Mouse (Mus musculus): ENCODE data around the gene Tmem221. TPM values are rescaled to one million over a fixed set of nuclear protein-coding genes. Genes with fewer than 3 reads are reported as not detected.

The Tmem221 gene
- polyA plus RNA-seq (2015; fragmentation: Illumina TruSeq; extraction: RNeasy Lipid Tissue Mini Kit (QIAGEN cat#74804); ENCODE audit: insufficient read depth, low read depth, low replicate concordance) = 3.8 TPM

GRCm38 (mm10) chr8:71558071-71558957 is at the start of gene Tmem221:
Gene Tmem221 (minus strand): TSS chr8:71558871.

GRCm38 (mm10) chr8:71597451-71597850 is 38.8 kb upstream of the Tmem221 start, which contains the start of gene Fam129c:
Gene Fam129c (plus strand): TSS chr8:71597648.

GRCm38 (mm10) chr8:71591471-71592373 is 33.1 kb upstream of the Tmem221 start, which contains the start of gene Pgls:
Gene Pgls (plus strand): TSS chr8:71592176.

GRCm38 (mm10) chr8:71568387-71568937 is 9.8 kb upstream of the Tmem221 start, which contains the start of gene Slc27a1:
Gene Slc27a1 (plus strand): TSS chr8:71568882.

GRCm38 (mm10) chr8:71566501-71566900 is 7.8 kb upstream of the Tmem221 start, which contains the start of gene Nxnl1:
Gene Nxnl1 (minus strand): TSS chr8:71566601.

GRCm38 (mm10) chr8:71542632-71543343 is 15.9 kb downstream of the Tmem221 start, which contains the start of gene Mvb12a:
Gene Mvb12a (plus strand): TSS chr8:71542922.

GRCm38 (mm10) chr8:71537028-71537867 is 21.4 kb downstream of the Tmem221 start, which contains the start of gene Bst2:
Gene Bst2 (minus strand): TSS chr8:71537456.

GRCm38 (mm10) chr8:71525226-71526050 is 33.2 kb downstream of the Tmem221 start, which contains the start of gene Ccdc194:
Gene Ccdc194 (minus strand): TSS chr8:71525711.

GRCm38 (mm10) chr8:71511644-71512043 is 47.0 kb downstream of the Tmem221 start, which contains the start of gene Plvap:
Gene Plvap (minus strand): TSS chr8:71511752.

Other genes starting within 250 kb of the Tmem221 start
- 66.0 TPM for gene Use1, start 192.0 kb downstream of the Tmem221 start, polyA plus RNA-seq (2015; fragmentation: Illumina TruSeq; extraction: RNeasy Lipid Tissue Mini Kit (QIAGEN cat#74804); ENCODE audit: insufficient read depth, low read depth, low replicate concordance)
- gene Ocel1, start 187.6 kb downstream of the Tmem221 start, polyA plus RNA-seq (2015; fragmentation: Illumina TruSeq; extraction: RNeasy Lipid Tissue Mini Kit (QIAGEN cat#74804); ENCODE audit: insufficient read depth, low read depth, low replicate concordance) = 4.2 TPM
- gene Nr2f6, start 176.9 kb downstream of the Tmem221 start, polyA plus RNA-seq (2015; fragmentation: Illumina TruSeq; extraction: RNeasy Lipid Tissue Mini Kit (QIAGEN cat#74804); ENCODE audit: insufficient read depth, low read depth, low replicate concordance) = 19.9 TPM
- 21.8 TPM for gene Ushbp1, start 163.1 kb downstream of the Tmem221 start, polyA plus RNA-seq (2015; fragmentation: Illumina TruSeq; extraction: RNeasy Lipid Tissue Mini Kit (QIAGEN cat#74804); ENCODE audit: insufficient read depth, low read depth, low replicate concordance)
- gene Babam1, start 162.0 kb downstream of the Tmem221 start, polyA plus RNA-seq (2015; fragmentation: Illumina TruSeq; extraction: RNeasy Lipid Tissue Mini Kit (QIAGEN cat#74804); ENCODE audit: insufficient read depth, low read depth, low replicate concordance) = 24.6 TPM
- not detected for gene Ankle1, start 152.9 kb downstream of the Tmem221 start, polyA plus RNA-seq (2015; fragmentation: Illumina TruSeq; extraction: RNeasy Lipid Tissue Mini Kit (QIAGEN cat#74804); ENCODE audit: insufficient read depth, low read depth, low replicate concordance)
- 4.1 TPM for gene Abhd8, start 95.2 kb downstream of the Tmem221 start, polyA plus RNA-seq (2015; fragmentation: Illumina TruSeq; extraction: RNeasy Lipid Tissue Mini Kit (QIAGEN cat#74804); ENCODE audit: insufficient read depth, low read depth, low replicate concordance)
- 18.8 TPM for gene Mrpl34, start 93.9 kb downstream of the Tmem221 start, polyA plus RNA-seq (2015; fragmentation: Illumina TruSeq; extraction: RNeasy Lipid Tissue Mini Kit (QIAGEN cat#74804); ENCODE audit: insufficient read depth, low read depth, low replicate concordance)
- gene Dda1, start 89.7 kb downstream of the Tmem221 start, polyA plus RNA-seq (2015; fragmentation: Illumina TruSeq; extraction: RNeasy Lipid Tissue Mini Kit (QIAGEN cat#74804); ENCODE audit: insufficient read depth, low read depth, low replicate concordance) = 13.0 TPM
- 4.7 TPM for gene Ano8, start 72.9 kb downstream of the Tmem221 start, polyA plus RNA-seq (2015; fragmentation: Illumina TruSeq; extraction: RNeasy Lipid Tissue Mini Kit (QIAGEN cat#74804); ENCODE audit: insufficient read depth, low read depth, low replicate concordance)
- 7.9 TPM for gene Gtpbp3, start 70.8 kb downstream of the Tmem221 start, polyA plus RNA-seq (2015; fragmentation: Illumina TruSeq; extraction: RNeasy Lipid Tissue Mini Kit (QIAGEN cat#74804); ENCODE audit: insufficient read depth, low read depth, low replicate concordance)
- gene Plvap, start 47.1 kb downstream of the Tmem221 start, polyA plus RNA-seq (2015; fragmentation: Illumina TruSeq; extraction: RNeasy Lipid Tissue Mini Kit (QIAGEN cat#74804); ENCODE audit: insufficient read depth, low read depth, low replicate concordance) = 236 TPM
- gene Ccdc194, start 33.2 kb downstream of the Tmem221 start, polyA plus RNA-seq (2015; fragmentation: Illumina TruSeq; extraction: RNeasy Lipid Tissue Mini Kit (QIAGEN cat#74804); ENCODE audit: insufficient read depth, low read depth, low replicate concordance) = not detected
- 43.2 TPM for gene Bst2, start 21.4 kb downstream of the Tmem221 start, polyA plus RNA-seq (2015; fragmentation: Illumina TruSeq; extraction: RNeasy Lipid Tissue Mini Kit (QIAGEN cat#74804); ENCODE audit: insufficient read depth, low read depth, low replicate concordance)
- 48.0 TPM for gene Mvb12a, start 15.9 kb downstream of the Tmem221 start, polyA plus RNA-seq (2015; fragmentation: Illumina TruSeq; extraction: RNeasy Lipid Tissue Mini Kit (QIAGEN cat#74804); ENCODE audit: insufficient read depth, low read depth, low replicate concordance)
- gene Nxnl1, start 7.7 kb upstream of the Tmem221 start, polyA plus RNA-seq (2015; fragmentation: Illumina TruSeq; extraction: RNeasy Lipid Tissue Mini Kit (QIAGEN cat#74804); ENCODE audit: insufficient read depth, low read depth, low replicate concordance) = not detected
- gene Slc27a1, start 10.0 kb upstream of the Tmem221 start, polyA plus RNA-seq (2015; fragmentation: Illumina TruSeq; extraction: RNeasy Lipid Tissue Mini Kit (QIAGEN cat#74804); ENCODE audit: insufficient read depth, low read depth, low replicate concordance) = 33.1 TPM
- gene Pgls, start 33.3 kb upstream of the Tmem221 start, polyA plus RNA-seq (2015; fragmentation: Illumina TruSeq; extraction: RNeasy Lipid Tissue Mini Kit (QIAGEN cat#74804); ENCODE audit: insufficient read depth, low read depth, low replicate concordance) = 39.9 TPM
- gene Fam129c, start 38.8 kb upstream of the Tmem221 start, polyA plus RNA-seq (2015; fragmentation: Illumina TruSeq; extraction: RNeasy Lipid Tissue Mini Kit (QIAGEN cat#74804); ENCODE audit: insufficient read depth, low read depth, low replicate concordance) = 1.00 TPM
- gene Colgalt1, start 52.1 kb upstream of the Tmem221 start, polyA plus RNA-seq (2015; fragmentation: Illumina TruSeq; extraction: RNeasy Lipid Tissue Mini Kit (QIAGEN cat#74804); ENCODE audit: insufficient read depth, low read depth, low replicate concordance) = 17.5 TPM
- 2.6 TPM for gene Unc13a, start 112.9 kb upstream of the Tmem221 start, polyA plus RNA-seq (2015; fragmentation: Illumina TruSeq; extraction: RNeasy Lipid Tissue Mini Kit (QIAGEN cat#74804); ENCODE audit: insufficient read depth, low read depth, low replicate concordance)
- 4.8 TPM for gene Jak3, start 117.4 kb upstream of the Tmem221 start, polyA plus RNA-seq (2015; fragmentation: Illumina TruSeq; extraction: RNeasy Lipid Tissue Mini Kit (QIAGEN cat#74804); ENCODE audit: insufficient read depth, low read depth, low replicate concordance)
- gene Insl3, start 130.3 kb upstream of the Tmem221 start, polyA plus RNA-seq (2015; fragmentation: Illumina TruSeq; extraction: RNeasy Lipid Tissue Mini Kit (QIAGEN cat#74804); ENCODE audit: insufficient read depth, low read depth, low replicate concordance) = not detected
- 2.7 TPM for gene B3gnt3, start 142.9 kb upstream of the Tmem221 start, polyA plus RNA-seq (2015; fragmentation: Illumina TruSeq; extraction: RNeasy Lipid Tissue Mini Kit (QIAGEN cat#74804); ENCODE audit: insufficient read depth, low read depth, low replicate concordance)
- 0.92 TPM for gene Fcho1, start 166.8 kb upstream of the Tmem221 start, polyA plus RNA-seq (2015; fragmentation: Illumina TruSeq; extraction: RNeasy Lipid Tissue Mini Kit (QIAGEN cat#74804); ENCODE audit: insufficient read depth, low read depth, low replicate concordance)